Mouse (Mus musculus): ENCODE measurements around the gene Gm21962. TPM values are rescaled to one million over a fixed set of nuclear protein-coding genes. Genes with fewer than 3 reads are reported as not detected.
A peak's percentile ranks its signal among the peaks of the same experiment; 100 is the strongest.
"Not testable (repeated sequence)": the region's sequence is repeated elsewhere in the genome, so short reads cannot be mapped to it uniquely, and the experiment has no call there.

Gm21962 gene
- polyA plus RNA-seq (2015; fragmentation: Nextera tagmentation; extraction: Ambion mirVana) = not detected in 2 replicates

DNA sequence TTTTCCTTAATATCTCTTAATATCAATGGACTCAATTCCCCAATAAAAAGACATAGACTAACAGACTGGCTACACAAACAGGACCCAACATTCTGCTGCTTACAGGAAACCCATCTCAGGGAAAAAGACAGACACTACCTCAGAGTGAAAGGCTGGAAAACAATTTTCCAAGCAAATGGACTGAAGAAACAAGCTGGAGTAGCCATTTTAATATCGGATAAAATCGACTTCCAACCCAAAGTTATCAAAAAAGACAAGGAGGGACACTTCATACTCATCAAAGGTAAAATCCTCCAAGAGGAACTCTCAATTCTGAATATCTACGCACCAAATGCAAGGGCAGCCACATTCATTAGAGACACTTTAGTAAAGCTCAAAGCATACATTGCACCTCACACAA, at the start of gene Gm21962:
Gene Gm21962 (plus strand): TSS at position 301 of the 400 bp plus-strand sequence.
- H3K9ac ChIP-seq = not testable (repeated sequence)

DNA sequence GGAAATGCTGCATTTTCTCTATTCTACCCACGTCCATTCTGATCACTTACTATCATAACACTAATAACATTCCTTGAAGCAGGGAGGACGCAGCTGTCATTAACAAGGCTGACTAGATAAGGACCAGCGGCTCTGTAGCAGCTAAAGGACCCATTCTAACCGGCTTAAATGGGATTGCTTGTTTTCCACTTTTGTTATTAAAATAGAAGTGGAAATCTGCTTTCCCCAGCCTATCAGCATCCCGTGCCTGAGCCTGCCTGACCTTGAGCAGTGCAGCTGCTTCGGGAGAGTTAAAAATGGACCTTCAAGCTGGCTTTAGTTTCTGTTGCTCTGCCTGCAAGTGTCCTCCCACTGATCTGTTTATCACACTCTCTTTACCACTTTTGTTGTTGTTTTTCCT, 49.2 kb upstream of the Gm21962 start:
- no peak overlapping the region for H3K9ac ChIP-seq
- WGBS = 27% methylated on average over 6 of the region's 6 CpGs
- no peak overlapping the region for H3K4me2 ChIP-seq
- no peak for ATAC-seq (ENCODE audit: borderline replicate concordance, extremely low read depth, low FRiP score, low TSS enrichment)
- H3K27ac ChIP-seq = no peak overlapping the region
- H3K4me3 ChIP-seq = no peak overlapping the region
- no peaks in the 10 kb centered on the region for H3K27me3 ChIP-seq
- no peaks in the 10 kb centered on the region for H3K36me3 ChIP-seq
- no peaks in the 10 kb centered on the region for H3K9me3 ChIP-seq
- H3K4me1 ChIP-seq = no peaks in the 10 kb centered on the region

More for the DNA sequence above, at the start of gene Gm21962:
- H3K36me3 ChIP-seq; H3K4me2 ChIP-seq; H3K4me3 ChIP-seq; H3K4me1 ChIP-seq; H3K27ac ChIP-seq; H3K27me3 ChIP-seq; ATAC-seq (ENCODE audit: borderline replicate concordance, extremely low read depth, low FRiP score, low TSS enrichment); H3K9me3 ChIP-seq: not testable (repeated sequence)
- no CpG with 5 or more reads among the region's 3 CpGs for WGBS

DNA sequence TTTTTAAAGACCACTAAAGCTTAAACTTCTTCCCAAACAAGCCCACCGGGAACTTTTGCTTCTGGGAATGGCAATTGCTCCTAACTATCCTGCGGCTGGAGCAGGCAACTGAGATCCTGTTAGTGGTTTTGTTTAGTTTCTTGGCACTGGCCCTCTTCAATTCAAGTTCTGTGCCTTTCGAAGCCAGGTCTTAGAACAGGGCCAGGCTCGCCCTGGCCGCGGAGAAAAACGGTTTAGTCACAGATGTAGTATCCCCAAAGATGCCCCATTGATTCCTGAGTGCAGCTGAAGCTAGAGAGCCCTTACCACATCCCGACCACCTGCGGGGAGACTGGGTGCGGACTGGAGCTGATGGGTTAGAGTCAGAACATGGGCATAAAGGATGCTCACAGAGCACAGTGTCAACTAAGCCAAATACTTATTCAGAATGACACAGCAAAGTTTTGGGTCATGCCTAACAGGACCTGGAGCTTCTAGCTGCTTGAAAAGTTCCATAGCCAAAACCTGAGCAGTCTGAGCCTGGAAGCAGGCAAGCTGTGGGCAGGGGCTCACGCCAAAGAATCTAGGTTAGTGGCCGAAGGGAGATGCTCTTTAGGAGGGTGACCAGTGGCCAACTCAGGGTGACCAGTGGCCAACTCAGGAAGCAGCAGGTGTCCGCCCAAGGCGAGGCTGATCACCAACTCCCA, 48.3 kb upstream of the Gm21962 start:
- H3K9me3 ChIP-seq = no peaks in the 10 kb centered on the region
- H3K27me3 ChIP-seq = no peaks in the 10 kb centered on the region
- H3K4me3 ChIP-seq = peak overlapping the region; percentile 60
- no peaks in the 10 kb centered on the region for H3K36me3 ChIP-seq
- no peak overlapping the region for H3K27ac ChIP-seq
- H3K9ac ChIP-seq = peak overlapping the region; percentile 39; the same call in 1 of the 2 replicates
- peak overlapping the region; percentile 93 for H3K4me2 ChIP-seq
- no peak for ATAC-seq (ENCODE audit: borderline replicate concordance, extremely low read depth, low FRiP score, low TSS enrichment)
- WGBS = 46% methylated on average over 14 of the region's 14 CpGs
- no peaks in the 10 kb centered on the region for H3K4me1 ChIP-seq

DNA sequence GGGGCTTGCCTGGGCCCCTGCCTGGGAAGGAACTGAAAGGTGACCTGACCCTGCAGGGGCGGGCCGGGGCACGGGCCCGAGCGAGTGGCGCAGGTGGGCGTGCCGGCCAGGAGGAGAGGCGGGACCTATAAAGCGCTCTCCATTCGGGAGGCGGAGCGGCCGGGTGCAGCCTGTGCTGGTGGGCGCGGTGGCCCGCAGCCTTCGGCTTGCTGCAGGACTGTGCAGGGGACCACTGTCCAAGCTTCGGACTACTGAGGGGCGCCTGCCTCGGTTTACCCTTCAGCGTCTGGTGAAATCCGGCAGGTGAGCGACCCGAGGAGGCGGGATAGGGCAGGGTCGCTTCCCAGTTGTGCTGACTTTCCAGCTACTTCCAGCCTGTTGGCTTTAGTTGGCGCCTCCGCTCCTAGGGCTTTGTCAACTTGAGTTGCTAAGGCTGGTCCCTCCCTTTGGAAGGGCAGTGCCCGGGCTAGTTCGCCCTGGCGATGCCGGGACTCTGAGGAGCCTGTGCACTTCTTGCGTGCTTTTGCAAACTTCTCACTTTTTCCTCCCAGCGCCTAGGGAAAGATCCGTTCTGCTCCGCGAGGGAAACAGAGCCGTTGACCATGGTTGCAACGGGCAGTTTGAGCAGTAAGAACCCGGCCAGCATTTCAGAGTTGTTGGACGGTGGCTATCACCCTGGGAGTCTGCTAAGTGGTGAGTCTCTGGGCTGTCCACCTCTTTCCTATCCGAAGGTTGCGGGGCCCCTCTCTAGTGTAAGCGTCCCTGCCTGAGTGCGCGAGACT, 47.6 kb upstream of the Gm21962 start:
- Histone ChIP-seq H3K4me1 (no peaks in the 10 kb centered on the region), H3K4me3 (peak overlapping the region; percentile 60), H3K4me2 (peak overlapping the region; percentile 93), H3K9ac (peak overlapping the region; percentile 39), H3K9me3 (no peaks in the 10 kb centered on the region), H3K27ac (no peak overlapping the region), H3K36me3 (no peaks in the 10 kb centered on the region), H3K27me3 (no peaks in the 10 kb centered on the region)
- WGBS = 2% methylated on average over 47 of the region's 47 CpGs
- peak; percentile 91 for ATAC-seq (ENCODE audit: borderline replicate concordance, extremely low read depth, low FRiP score, low TSS enrichment)

DNA sequence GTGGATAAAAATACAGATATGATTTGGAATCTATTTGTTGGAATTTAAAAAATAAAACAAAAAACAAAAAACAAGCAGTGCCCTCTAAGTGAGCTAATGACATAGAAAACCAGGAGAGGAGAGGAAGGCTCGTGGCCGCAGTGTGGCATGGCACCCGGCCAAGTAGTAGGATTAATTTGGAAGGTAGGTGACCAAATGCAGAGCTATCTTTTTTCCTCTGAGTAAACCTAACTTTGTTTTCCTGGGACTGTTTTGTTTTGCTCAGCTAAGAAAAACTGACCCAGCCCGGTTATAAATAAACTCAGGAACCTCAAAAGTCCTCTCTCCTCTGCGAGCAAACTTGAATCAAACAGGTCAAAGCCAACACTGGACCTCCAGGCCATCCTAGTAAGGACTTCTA, 46.3 kb upstream of the Gm21962 start:
- no peak overlapping the region for H3K27ac ChIP-seq
- H3K4me3 ChIP-seq = no peak overlapping the region
- 72% methylated on average over 5 of the region's 5 CpGs for WGBS
- H3K4me1 ChIP-seq = no peaks in the 10 kb centered on the region
- no peaks in the 10 kb centered on the region for H3K9me3 ChIP-seq
- no peaks in the 10 kb centered on the region for H3K36me3 ChIP-seq
- no peak overlapping the region for H3K4me2 ChIP-seq
- no peak for ATAC-seq (ENCODE audit: borderline replicate concordance, extremely low read depth, low FRiP score, low TSS enrichment)
- no peak overlapping the region for H3K9ac ChIP-seq
- H3K27me3 ChIP-seq = no peaks in the 10 kb centered on the region

DNA sequence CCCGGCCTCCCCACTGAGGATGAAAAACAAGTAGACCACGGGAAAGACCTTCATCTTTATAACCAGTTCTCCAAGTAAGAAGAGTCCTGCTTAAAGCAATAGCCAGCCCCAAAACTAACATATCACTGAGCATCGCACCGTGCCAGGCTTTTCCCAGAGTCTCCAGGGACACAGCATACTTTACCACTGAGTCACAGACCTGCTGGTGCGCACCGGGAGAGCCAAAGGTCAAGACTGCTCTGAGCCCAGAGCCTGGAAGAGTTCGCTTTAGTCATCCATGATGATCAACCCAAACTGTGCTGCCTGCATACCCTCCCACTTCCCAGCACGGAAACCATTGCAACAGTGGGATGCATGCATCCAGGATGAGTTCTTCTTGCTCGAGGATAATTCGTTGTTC, 37.6 kb upstream of the Gm21962 start:
- no peaks in the 10 kb centered on the region for H3K27me3 ChIP-seq
- ATAC-seq (ENCODE audit: borderline replicate concordance, extremely low read depth, low FRiP score, low TSS enrichment) = no peak
- no peak overlapping the region for H3K9ac ChIP-seq
- H3K4me3 ChIP-seq = no peak overlapping the region
- 79% methylated on average over 10 of the region's 10 CpGs for WGBS
- no peak overlapping the region for H3K27ac ChIP-seq
- H3K4me1 ChIP-seq = no peaks in the 10 kb centered on the region
- no peaks in the 10 kb centered on the region for H3K36me3 ChIP-seq
- H3K4me2 ChIP-seq = no peak overlapping the region
- no peaks in the 10 kb centered on the region for H3K9me3 ChIP-seq

DNA sequence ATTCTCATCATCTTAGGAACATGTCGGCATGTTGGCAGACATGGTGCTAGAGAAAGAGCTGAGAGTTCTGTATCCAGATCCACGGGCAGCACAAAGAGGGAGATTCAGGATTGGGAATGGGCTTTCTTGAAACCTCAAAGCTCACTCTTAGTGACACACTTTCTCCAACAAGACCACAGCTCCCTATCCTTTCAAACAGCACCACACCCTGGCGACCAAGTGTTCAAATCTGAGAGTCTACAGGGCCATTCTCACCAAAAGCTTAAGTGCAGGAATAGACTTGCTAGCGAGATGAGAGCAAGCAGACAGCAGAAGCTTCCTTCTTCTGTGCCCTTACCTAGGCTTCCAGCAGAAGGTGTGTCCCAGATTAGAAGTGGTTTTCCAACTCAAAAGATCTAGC, 34.8 kb upstream of the Gm21962 start:
- Histone ChIP-seq H3K27ac (no peak overlapping the region), H3K27me3 (no peaks in the 10 kb centered on the region), H3K9me3 (no peaks in the 10 kb centered on the region), H3K4me2 (no peak overlapping the region), H3K9ac (no peak overlapping the region), H3K4me1 (no peaks in the 10 kb centered on the region), H3K36me3 (no peaks in the 10 kb centered on the region), H3K4me3 (no peak overlapping the region)
- ATAC-seq (ENCODE audit: borderline replicate concordance, extremely low read depth, low FRiP score, low TSS enrichment) = no peak
- WGBS = 82% methylated on average over 4 of the region's 4 CpGs

DNA sequence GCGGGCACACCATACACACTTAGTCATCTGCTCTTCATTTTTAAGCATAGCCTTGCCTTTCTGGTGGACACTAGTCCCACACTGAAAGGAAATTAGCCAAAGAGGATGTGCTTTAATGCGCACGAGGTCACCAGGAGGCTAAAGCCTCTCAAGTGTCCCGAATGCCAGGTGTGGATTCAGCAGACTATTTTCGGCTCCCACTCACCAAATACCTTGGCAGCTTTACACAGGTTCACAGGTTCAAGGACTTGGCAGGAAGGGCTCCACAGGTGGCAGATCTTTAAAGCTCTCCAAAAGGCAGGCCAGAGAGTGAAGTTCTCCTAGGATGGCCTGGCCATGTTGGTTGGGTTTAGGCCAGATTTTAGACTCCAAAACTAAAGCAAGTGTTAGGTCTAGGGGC, 30.1 kb upstream of the Gm21962 start:
- H3K4me2 ChIP-seq = no peak overlapping the region
- ATAC-seq (ENCODE audit: borderline replicate concordance, extremely low read depth, low FRiP score, low TSS enrichment) = no peak
- no peaks in the 10 kb centered on the region for H3K9me3 ChIP-seq
- H3K36me3 ChIP-seq = no peaks in the 10 kb centered on the region
- H3K4me3 ChIP-seq = no peak overlapping the region
- no peak overlapping the region for H3K27ac ChIP-seq
- no peaks in the 10 kb centered on the region for H3K4me1 ChIP-seq
- H3K9ac ChIP-seq = no peak overlapping the region
- 79% methylated on average over 5 of the region's 5 CpGs for WGBS
- H3K27me3 ChIP-seq = no peaks in the 10 kb centered on the region

DNA sequence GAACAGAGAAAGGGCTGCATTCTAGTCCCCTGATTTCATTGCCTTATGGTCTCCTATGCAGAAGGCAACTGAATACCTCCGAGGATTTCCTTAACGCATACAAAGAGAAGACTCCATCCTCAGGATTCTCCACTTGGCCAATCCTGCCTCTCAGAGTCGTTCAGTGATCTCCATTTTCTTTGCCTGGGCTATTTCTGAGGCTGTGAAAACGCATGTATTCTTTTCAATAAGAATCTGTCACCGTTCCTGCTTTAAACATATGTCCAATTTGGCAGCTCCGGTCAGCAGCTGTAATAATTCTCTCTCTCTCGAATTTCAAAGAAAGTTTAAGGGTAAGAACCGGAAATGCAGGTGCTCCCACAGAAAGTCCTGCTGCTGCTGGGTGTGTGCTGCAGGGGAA, 29.2 kb upstream of the Gm21962 start:
- ATAC-seq (ENCODE audit: borderline replicate concordance, extremely low read depth, low FRiP score, low TSS enrichment) = no peak
- no peaks in the 10 kb centered on the region for H3K9me3 ChIP-seq
- H3K9ac ChIP-seq = no peak overlapping the region
- no peaks in the 10 kb centered on the region for H3K36me3 ChIP-seq
- H3K4me2 ChIP-seq = no peak overlapping the region
- no peaks in the 10 kb centered on the region for H3K4me1 ChIP-seq
- H3K4me3 ChIP-seq = no peak overlapping the region
- 62% methylated on average over 8 of the region's 8 CpGs for WGBS
- H3K27me3 ChIP-seq = no peaks in the 10 kb centered on the region
- H3K27ac ChIP-seq = no peak overlapping the region

DNA sequence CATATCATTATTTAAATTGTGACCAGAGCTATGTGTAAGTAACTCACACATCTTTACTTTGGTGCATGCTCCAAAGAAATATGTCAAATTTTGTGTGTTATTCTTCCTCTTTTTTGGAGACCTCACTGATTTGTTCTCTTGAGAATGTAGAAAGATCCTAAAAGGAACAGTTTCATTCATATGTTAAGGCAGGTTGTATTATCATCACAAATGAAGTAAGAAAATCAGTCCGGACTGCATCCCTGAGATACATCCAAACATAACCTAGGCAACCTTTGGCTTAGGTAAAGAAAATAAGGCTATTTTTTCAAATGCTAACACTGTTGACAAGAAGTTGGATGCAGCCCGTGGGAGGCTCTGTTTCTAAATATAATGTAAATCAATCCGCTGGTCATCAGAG, 28.8 kb upstream of the Gm21962 start:
- WGBS = 79% methylated on average over 3 of the region's 3 CpGs

DNA sequence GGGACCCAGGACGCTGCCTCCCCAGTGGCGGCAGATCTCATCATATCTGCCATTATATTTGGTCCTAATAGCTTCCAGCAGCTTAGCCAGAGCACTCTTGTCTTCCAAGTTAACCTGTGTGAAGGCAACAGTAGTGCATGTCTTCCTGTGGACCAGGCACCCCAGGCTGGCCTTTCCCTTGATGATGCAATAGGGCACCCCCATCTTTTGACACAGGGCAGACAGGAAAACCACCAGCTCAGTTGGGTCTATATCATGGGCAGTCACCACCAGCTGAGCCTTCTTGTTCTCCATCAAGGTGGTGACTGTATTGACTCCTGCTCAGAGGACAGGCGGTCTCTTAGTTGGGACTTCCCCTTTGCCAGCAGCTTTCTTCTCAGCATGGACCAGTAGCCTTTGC, 27.2 kb upstream of the Gm21962 start:
- H3K4me1 ChIP-seq = no peaks in the 10 kb centered on the region
- no peak for ATAC-seq (ENCODE audit: borderline replicate concordance, extremely low read depth, low FRiP score, low TSS enrichment)
- H3K27ac ChIP-seq = no peak overlapping the region
- no peaks in the 10 kb centered on the region for H3K9me3 ChIP-seq
- H3K4me3 ChIP-seq = no peak overlapping the region
- 88% methylated on average over 3 of the region's 3 CpGs for WGBS
- no peak overlapping the region for H3K4me2 ChIP-seq
- no peaks in the 10 kb centered on the region for H3K36me3 ChIP-seq
- H3K27me3 ChIP-seq = no peaks in the 10 kb centered on the region
- no peak overlapping the region for H3K9ac ChIP-seq

More for the DNA sequence above, 28.8 kb upstream of the Gm21962 start:
- no peaks in the 10 kb centered on the region for H3K27me3 ChIP-seq
- H3K4me1 ChIP-seq = no peaks in the 10 kb centered on the region
- no peak overlapping the region for H3K27ac ChIP-seq
- H3K9ac ChIP-seq = no peak overlapping the region
- no peaks in the 10 kb centered on the region for H3K36me3 ChIP-seq
- no peaks in the 10 kb centered on the region for H3K9me3 ChIP-seq
- no peak overlapping the region for H3K4me2 ChIP-seq
- no peak overlapping the region for H3K4me3 ChIP-seq
- no peak for ATAC-seq (ENCODE audit: borderline replicate concordance, extremely low read depth, low FRiP score, low TSS enrichment)

DNA sequence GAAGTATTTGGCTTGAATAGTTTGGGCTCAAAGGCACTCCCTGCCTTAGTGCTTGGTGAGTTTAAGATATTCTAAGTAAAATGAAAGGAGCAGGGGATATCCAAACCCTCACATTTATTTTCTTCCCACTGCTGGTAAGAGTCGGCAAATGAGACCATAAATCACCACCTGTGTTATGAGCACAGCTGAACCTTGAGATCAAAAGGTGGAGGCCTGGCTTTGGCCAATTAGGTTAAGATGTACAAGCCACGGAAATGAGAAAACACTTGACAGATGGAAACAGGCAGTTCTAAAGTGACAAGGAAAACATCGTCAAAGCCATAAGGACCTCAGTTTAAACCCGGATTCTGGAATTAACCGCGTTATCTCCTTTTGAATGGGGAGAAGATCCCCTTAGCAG, 26.4 kb upstream of the Gm21962 start:
- no peak overlapping the region for H3K27ac ChIP-seq
- H3K4me3 ChIP-seq = no peak overlapping the region
- H3K4me1 ChIP-seq = no peaks in the 10 kb centered on the region
- H3K27me3 ChIP-seq = no peaks in the 10 kb centered on the region
- H3K9me3 ChIP-seq = no peaks in the 10 kb centered on the region
- WGBS = 72% methylated on average over 6 of the region's 6 CpGs
- ATAC-seq (ENCODE audit: borderline replicate concordance, extremely low read depth, low FRiP score, low TSS enrichment) = no peak
- no peak overlapping the region for H3K9ac ChIP-seq
- H3K36me3 ChIP-seq = no peaks in the 10 kb centered on the region
- no peak overlapping the region for H3K4me2 ChIP-seq
